Mouse (Mus musculus): ENCODE data around the gene Itgb4. TPM values are rescaled to one million over a fixed set of nuclear protein-coding genes. Genes with fewer than 3 reads are reported as not detected.

Gene Itgb4
- total and polyA plus RNA-seq, 3 experiments = 2.1 to 4.3 (median 3.9) TPM

Other genes starting within 250 kb of the Itgb4 start
- 10 to 100 TPM; 70.6 to 85.9 TPM for gene Tmem94, start 209.3 kb upstream of the Itgb4 start, total RNA-seq (2021)
- gene Tmem94, start 209.3 kb upstream of the Itgb4 start, polyA plus RNA-seq (2012; rRNA removed) = 158 and 165 TPM in 2 replicates
- gene Caskin2, start 161.1 kb upstream of the Itgb4 start, total RNA-seq (2021) = 10 to 100 TPM; 53.7 to 64.2 TPM
- gene Caskin2, start 161.1 kb upstream of the Itgb4 start, polyA plus RNA-seq (2012; rRNA removed) = 110 and 114 TPM in 2 replicates
- gene Tsen54, start 160.0 kb upstream of the Itgb4 start, total RNA-seq (2021) = 10 to 100 TPM; 15.8 to 20.7 TPM
- gene Tsen54, start 160.0 kb upstream of the Itgb4 start, polyA plus RNA-seq (2012; rRNA removed) = 43.9 and 61.6 TPM in 2 replicates
- gene Llgl2, start 150.7 kb upstream of the Itgb4 start, total RNA-seq (2021) = 10 to 100 TPM in 1 of 2 experiments, 1 to 10 TPM in 1; 7.6 to 13.1 TPM
- 24.4 and 29.5 TPM in 2 replicates for gene Llgl2, start 150.7 kb upstream of the Itgb4 start, polyA plus RNA-seq (2012; rRNA removed)
- under 1 TPM in 1 of 2 experiments, not detected in 1; 0.35 TPM for gene Myo15b, start 116.3 kb upstream of the Itgb4 start, total RNA-seq (2021)
- gene Myo15b, start 116.3 kb upstream of the Itgb4 start, polyA plus RNA-seq (2012; rRNA removed) = 0.13 and 0.47 TPM in 2 replicates
- gene Smim5, start 74.7 kb upstream of the Itgb4 start, total RNA-seq (2021) = 1 to 10 TPM in 1 of 2 experiments, under 1 TPM in 1; 0.58 to 1.3 TPM
- gene Smim5, start 74.7 kb upstream of the Itgb4 start, polyA plus RNA-seq (2012; rRNA removed) = 0.86 and 0.99 TPM in 2 replicates
- gene Smim6, start 62.7 kb upstream of the Itgb4 start, total RNA-seq (2021) = not detected
- gene Smim6, start 62.7 kb upstream of the Itgb4 start, polyA plus RNA-seq (2012; rRNA removed) = not detected in 2 replicates
- 10 to 100 TPM; 31.8 to 44.5 TPM for gene Sap30bp, start 41.4 kb upstream of the Itgb4 start, total RNA-seq (2021)
- gene Sap30bp, start 41.4 kb upstream of the Itgb4 start, polyA plus RNA-seq (2012; rRNA removed) = 31.4 and 33.8 TPM in 2 replicates
- 10 to 100 TPM; 20.8 to 28.3 TPM for gene Recql5, start 41.2 kb upstream of the Itgb4 start, total RNA-seq (2021)
- 22.4 and 25.4 TPM in 2 replicates for gene Recql5, start 41.2 kb upstream of the Itgb4 start, polyA plus RNA-seq (2012; rRNA removed)
- gene Galk1, start 38.0 kb downstream of the Itgb4 start, total RNA-seq (2021) = 10 to 100 TPM; 30.6 to 45.6 TPM
- 68.6 and 71.3 TPM in 2 replicates for gene Galk1, start 38.0 kb downstream of the Itgb4 start, polyA plus RNA-seq (2012; rRNA removed)
- gene H3f3b, start 53.3 kb downstream of the Itgb4 start, total RNA-seq (2021) = 100 to 1,000 TPM; 270 to 363 TPM
- gene H3f3b, start 53.3 kb downstream of the Itgb4 start, polyA plus RNA-seq (2012; rRNA removed) = 76.2 and 92.7 TPM in 2 replicates
- 10 to 100 TPM; 20.2 to 21.2 TPM for gene Unk, start 55.6 kb downstream of the Itgb4 start, total RNA-seq (2021)
- 46.0 and 58.5 TPM in 2 replicates for gene Unk, start 55.6 kb downstream of the Itgb4 start, polyA plus RNA-seq (2012; rRNA removed)
- gene Unc13d, start 103.3 kb downstream of the Itgb4 start, total RNA-seq (2021) = 1 to 10 TPM in 1 of 2 experiments, under 1 TPM in 1; 0.83 to 1.0 TPM
- 2.3 and 3.4 TPM in 2 replicates for gene Unc13d, start 103.3 kb downstream of the Itgb4 start, polyA plus RNA-seq (2012; rRNA removed)
- gene Wbp2, start 112.3 kb downstream of the Itgb4 start, total RNA-seq (2021) = 100 to 1,000 TPM; 165 to 185 TPM
- gene Wbp2, start 112.3 kb downstream of the Itgb4 start, polyA plus RNA-seq (2012; rRNA removed) = 517 and 528 TPM in 2 replicates
- gene Trim47, start 152.5 kb downstream of the Itgb4 start, total RNA-seq (2021) = 10 to 100 TPM; 10.3 to 17.9 TPM
- 49.1 and 68.9 TPM in 2 replicates for gene Trim47, start 152.5 kb downstream of the Itgb4 start, polyA plus RNA-seq (2012; rRNA removed)
- gene Trim65, start 156.4 kb downstream of the Itgb4 start, total RNA-seq (2021) = 10 to 100 TPM in 1 of 2 experiments, 1 to 10 TPM in 1; 9.5 to 11.8 TPM
- gene Trim65, start 156.4 kb downstream of the Itgb4 start, polyA plus RNA-seq (2012; rRNA removed) = 15.9 and 16.0 TPM in 2 replicates
- gene Mrpl38, start 164.2 kb downstream of the Itgb4 start, total RNA-seq (2021) = 100 to 1,000 TPM; 102 to 108 TPM
- 134 and 167 TPM in 2 replicates for gene Mrpl38, start 164.2 kb downstream of the Itgb4 start, polyA plus RNA-seq (2012; rRNA removed)
- 10 to 100 TPM; 30.4 to 37.8 TPM for gene Fbf1, start 193.5 kb downstream of the Itgb4 start, total RNA-seq (2021)
- gene Fbf1, start 193.5 kb downstream of the Itgb4 start, polyA plus RNA-seq (2012; rRNA removed) = 19.5 and 21.4 TPM in 2 replicates
- 10 to 100 TPM; 24.7 to 27.3 TPM for gene Ten1, start 224.1 kb downstream of the Itgb4 start, total RNA-seq (2021)
- gene Ten1, start 224.1 kb downstream of the Itgb4 start, polyA plus RNA-seq (2012; rRNA removed) = 15.0 and 16.2 TPM in 2 replicates
- 100 to 1,000 TPM; 225 TPM for gene Acox1, start 224.3 kb downstream of the Itgb4 start, total RNA-seq (2021)
- 64.1 and 67.5 TPM in 2 replicates for gene Acox1, start 224.3 kb downstream of the Itgb4 start, polyA plus RNA-seq (2012; rRNA removed)

All from adrenal gland, adult 2 months (tissue).